Mouse (Mus musculus) liver, postnatal 0 days (tissue): ENCODE data around the gene Ttc21a.

Experiments
- CTCF ChIP-seq: sonication (generic); IDR thresholded peaks from 2 replicates; pipeline ENCODE4 v1.5.1; 2016; ENCODE audit warnings: antibody characterized with exemption, low read depth
- EP300 ChIP-seq: IDR thresholded peaks from 2 replicates; pipeline ENCODE4 v1.6.1; 2016; ENCODE audit warnings: antibody characterized with exemption, low read depth, mild to moderate bottlenecking

DNA sequence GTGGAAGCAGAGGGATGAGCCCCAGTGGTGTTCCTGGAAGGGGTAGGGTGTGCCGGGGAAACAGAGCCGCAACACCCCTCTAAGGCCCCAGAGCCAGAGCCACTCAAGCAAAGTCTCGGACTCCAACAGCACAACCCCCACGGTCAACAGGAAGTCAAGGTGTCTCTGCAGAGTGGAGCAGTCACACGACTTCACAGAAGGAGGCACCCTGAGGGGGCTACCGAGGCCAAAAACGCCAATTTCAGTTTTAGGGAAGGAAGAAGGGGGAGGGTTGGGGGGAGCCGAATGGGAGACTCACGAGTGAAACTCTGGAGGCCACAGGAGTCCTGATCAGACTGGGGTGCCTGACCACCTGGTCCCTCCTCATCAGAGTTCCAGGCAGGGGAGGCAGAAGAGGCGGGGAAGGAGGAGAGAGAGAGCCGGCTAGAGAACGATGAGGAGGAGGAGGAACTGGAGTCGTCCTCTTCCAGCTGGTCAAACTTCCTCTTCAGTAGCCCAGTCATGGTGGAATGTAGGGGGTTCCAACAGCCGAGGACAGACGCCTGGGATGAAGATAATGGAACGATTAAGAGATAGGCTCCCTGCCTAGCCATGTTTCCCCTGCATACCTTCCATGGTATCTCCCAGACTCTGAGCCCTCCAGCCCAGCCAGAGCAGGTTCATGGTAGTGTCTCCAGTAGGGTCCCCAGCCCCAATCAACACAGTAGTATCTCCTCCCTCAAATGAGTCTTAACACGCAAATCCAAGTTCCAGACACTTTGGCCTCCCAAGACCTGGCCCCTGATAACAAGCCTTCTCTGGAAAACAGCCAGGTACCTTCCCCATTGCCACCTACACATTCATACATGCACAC is 39.5 kb downstream of the Ttc21a start:
- TF ChIP-seq CTCF (no peak), EP300 (no peak)
